Mouse (Mus musculus) T-helper 1 cell (primary cell): ENCODE results near the gene Hist1h4h.

Experiments
- in situ Hi-C: fragments of 300-600 bp; cut with MboI, MseI; formaldehyde crosslinking; loops from one replicate; pipeline ENCODE4 v1.15.1; 2025; ENCODE audit warnings: high pct_unique_total_duplicates

Hist1h4h gene

GRCm38 (mm10) chr13:23510127-23510526 is 20.7 kb upstream of the Hist1h4h start:
- in situ Hi-C loops: no loop called here

- in situ Hi-C loops: no loop called here
Measured at GRCm38 (mm10) chr13:23513517-23513916, 17.3 kb upstream of the Hist1h4h start.

DNA sequence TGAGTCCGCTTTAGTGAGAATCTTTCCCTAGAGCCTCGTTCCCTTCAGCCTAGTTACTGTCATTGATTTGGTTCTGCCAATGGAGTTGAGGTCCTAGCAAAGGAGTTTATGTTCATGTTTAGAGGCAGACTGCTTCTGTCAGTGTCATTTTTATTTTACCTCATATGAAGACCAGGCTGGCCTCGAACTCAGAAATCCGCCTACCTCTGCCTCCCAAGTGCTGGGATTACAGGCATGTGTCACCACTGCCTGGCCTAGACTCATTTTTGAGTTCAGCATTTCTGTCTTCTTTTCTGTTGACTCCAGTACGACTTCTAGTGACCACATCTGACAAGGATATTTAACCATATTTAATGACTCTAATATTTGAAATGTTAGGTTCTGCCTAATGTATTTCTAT is 15.6 kb upstream of the Hist1h4h start:
- in situ Hi-C loops: no loop called here

DNA sequence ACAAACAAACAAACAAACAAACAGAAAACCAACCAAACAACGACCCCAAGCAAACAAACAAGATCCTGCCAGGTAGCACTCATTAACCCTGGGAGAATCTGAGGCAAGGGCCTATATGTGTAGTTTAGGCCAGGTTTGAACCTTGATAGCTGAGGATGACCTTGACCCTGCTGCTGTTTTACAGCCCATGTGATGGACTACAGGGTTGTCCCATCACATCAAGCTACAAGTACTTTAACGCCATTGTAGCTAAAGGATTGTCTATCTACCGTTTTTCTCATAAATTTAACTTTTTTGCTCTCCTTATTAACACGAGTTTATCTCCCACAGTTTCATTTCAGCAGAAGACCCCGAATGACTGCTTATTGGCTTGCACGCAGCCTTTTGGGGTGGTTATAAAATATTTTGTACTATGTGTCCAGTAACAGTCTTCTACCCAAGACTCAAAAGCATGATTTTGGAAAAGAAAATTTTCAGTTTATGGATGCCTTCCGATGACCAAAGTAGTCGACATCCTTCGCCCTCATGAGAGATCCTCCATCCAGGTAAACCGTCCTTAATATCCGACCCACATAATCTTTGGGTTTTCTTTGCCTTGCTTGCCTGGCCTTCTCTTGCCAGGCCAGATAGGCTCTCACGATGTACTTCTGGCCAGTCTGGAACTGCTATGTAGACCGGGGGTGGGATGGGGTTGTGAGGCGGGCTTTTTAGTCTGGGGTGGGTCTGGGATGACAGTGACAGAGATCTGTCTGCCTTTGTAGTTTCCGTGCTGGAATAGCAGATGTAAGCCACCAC is 14.8 kb upstream of the Hist1h4h start:
- in situ Hi-C loops: no loop called here

DNA sequence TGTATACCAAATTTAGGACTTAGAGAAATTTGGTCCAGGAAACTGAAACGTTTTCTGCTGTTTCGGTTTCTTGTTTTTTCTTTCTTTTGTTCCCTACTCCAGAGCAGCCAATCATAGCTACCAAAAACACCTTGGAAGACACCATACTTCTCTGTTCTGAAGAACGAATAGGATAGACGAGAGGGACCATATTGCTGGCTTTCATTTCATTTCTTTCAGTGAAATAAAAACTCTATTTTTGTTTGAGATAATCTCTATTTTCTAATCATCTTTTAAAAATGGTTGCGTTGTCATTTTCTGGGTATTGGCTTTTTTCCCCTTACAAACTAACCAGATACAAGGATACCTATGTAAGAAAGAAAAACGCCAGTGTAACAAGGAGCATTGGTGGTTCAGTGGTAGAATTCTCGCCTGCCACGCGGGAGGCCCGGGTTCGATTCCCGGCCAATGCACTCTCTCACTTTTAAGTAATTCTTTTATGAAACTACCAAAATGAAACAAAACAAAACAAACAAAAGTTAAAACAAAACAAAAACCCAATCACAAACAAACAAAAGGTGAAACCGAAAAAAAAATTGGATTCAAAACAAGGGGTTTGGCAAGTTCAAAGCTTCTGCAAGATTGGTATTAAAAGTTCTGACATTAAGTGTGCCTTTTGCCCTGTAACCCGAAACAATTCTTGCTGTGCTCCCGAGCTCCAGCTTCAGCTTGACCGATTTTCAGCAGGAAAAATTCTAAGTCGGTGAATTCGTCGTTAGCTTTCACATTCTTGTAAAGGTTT is 13.8 kb upstream of the Hist1h4h start:
- in situ Hi-C loops: no loop called here

DNA sequence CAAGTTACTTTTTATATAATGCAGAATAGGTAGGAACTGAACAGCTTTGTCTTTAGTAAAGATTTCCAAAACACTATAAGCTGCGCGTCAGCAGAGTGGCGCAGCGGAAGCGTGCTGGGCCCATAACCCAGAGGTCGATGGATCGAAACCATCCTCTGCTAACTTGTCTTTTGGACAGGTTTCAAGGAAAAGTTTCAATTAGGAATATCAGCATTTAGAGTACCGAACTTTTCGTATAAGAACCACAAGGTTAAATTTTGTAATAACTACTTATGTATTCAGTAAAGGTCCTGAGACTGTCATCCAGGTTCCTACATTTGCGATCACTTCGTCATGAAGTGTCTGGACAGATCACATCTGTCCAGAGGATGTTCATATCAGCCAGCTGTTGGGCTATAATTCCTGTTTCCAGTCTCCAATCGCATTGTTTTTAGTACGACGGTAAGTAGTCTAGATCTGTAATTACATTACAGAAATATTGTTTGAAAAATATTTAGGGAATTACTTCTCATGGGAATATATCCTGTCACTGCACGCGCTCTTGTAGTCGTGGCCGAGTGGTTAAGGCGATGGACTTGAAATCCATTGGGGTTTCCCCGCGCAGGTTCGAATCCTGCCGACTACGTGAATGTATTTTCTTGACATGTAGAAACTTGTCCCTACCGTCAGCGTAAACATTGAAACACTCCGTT is 13.1 kb upstream of the Hist1h4h start:
- in situ Hi-C loops: no loop called here

- in situ Hi-C loops: no loop called here
Measured at GRCm38 (mm10) chr13:23518295-23518603, 12.6 kb upstream of the Hist1h4h start.

GRCm38 (mm10) chr13:23518885-23519284 is 12.0 kb upstream of the Hist1h4h start:
- in situ Hi-C loops: no loop called here

- in situ Hi-C loops: no loop called here
Measured at GRCm38 (mm10) chr13:23519416-23519815, 11.4 kb upstream of the Hist1h4h start.

DNA sequence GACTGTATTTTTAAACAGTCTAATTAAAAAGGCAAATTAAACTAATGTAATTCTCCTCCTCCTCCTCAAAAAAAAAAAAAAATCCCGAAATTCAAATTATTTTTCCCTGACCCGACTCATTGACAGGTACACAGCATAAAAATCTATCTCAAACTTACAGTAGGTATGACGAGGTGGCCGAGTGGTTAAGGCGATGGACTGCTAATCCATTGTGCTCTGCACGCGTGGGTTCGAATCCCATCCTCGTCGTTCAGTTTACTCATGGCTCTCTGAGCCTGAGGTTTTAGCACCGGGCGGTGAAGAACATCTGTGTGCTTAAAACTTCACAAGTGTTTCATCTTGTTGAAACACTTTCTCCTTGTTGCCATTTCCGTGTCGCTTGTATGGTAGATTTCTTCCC is 9.1 kb upstream of the Hist1h4h start:
- in situ Hi-C loops: loop anchor here (5.0 kb wide), 2 partner anchors 74 to 214 kb away; no protein-coding TSS in a partner anchor

DNA sequence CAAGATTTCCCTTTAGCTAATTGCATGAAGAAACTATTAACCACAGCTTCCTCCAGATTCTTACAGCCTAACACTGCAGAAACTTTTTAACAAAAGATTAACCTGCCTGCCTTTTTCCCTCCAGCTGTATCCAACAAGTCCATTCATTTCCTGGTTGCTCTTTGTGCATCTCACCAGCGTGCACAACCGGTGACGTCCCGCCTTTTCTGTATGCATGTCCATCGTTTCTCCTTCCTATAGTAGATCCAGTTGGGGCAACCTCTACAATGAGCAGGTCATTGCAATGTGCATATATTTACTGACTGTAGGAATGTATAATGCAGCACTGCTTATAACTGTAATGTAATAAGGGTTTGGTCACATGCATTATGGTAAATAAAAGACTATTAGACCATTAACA is 6.9 kb upstream of the Hist1h4h start:
- in situ Hi-C loops: loop anchor here (5.0 kb wide), 2 partner anchors 77 to 217 kb away; no protein-coding TSS in a partner anchor

- in situ Hi-C loops: loop anchor here (5.0 kb wide), 2 partner anchors 77 to 217 kb away; no protein-coding TSS in a partner anchor
Measured at GRCm38 (mm10) chr13:23524654-23525053, 6.2 kb upstream of the Hist1h4h start.

DNA sequence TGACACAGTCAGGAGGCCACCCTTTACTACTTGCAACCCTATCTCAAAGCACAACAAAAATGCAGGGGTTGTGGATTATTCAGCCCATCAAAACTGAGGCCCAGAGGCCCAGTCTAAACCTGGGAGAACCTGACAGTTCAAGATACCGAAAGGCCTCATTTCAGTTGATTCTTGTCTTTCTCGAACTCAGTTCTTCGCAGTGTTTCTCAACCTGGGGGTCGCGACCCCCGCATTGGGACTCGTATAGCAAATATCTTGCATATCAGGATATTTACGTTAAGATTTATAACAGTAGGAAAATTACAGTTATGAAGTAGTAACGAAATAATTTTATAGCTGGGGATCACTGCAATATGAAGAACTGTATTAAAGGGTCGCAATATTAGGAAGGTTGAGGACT is 4.9 kb upstream of the Hist1h4h start:
- in situ Hi-C loops: no loop called here

DNA sequence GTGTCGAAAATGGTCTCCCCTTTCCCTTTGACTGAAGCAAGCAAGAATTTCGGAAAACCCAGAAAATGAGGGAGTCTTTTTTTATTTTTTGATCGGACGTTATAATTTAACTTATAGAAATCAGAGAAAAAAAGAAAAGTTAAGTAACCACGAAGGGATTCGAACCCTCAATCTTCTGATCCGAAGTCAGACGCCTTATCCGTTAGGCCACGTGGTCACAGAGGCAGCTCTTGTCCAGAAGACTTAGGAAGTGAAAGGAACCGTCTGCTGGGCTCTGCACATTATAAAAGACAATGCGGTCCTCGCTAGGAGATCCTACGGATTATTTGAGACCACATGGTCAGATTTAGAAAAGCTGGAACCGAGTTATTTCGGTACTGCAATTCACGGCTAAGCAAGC is 4.5 kb upstream of the Hist1h4h start:
- in situ Hi-C loops: no loop called here

GRCm38 (mm10) chr13:23529005-23529404 is 1.8 kb upstream of the Hist1h4h start:
- in situ Hi-C loops: no loop called here

GRCm38 (mm10) chr13:23529480-23530165 is 1.2 kb upstream of the Hist1h4h start:
- in situ Hi-C loops: loop anchor here (5.0 kb wide), 1 partner anchor 1492 kb away; the partner anchor contains the start of genes Hist1h2ah and Hist1h2bk

DNA sequence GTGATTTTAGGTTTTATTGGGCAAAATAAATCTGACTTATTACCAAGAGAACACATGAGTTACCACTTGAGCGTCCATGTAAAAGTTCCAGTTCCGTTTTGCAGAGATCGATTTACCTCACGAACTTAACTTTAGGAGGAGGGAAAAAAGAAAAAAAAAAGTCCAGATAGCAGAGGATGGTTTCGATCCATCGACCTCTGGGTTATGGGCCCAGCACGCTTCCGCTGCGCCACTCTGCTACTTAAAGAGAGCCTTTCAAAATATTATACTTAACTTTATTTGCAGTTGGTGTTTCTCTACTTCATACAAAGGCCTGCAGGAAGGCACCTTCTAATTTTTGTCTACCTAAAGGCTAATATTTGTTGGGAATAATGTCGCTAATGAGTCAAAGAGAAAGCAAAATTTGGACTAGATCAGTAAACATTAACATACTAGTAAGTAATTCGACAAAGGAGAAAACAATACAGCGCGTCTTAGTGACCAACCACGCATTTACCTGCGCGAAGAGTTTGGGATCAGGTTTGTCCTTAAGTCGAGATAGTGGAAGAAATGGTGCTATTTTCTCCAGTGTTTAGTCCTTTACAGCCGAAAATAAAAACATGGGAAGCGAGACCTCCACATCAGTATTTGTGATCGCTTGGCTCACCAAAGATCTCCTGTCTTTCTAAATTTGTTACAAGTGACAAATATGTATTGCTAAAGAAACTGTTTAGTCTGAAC is 509 bp upstream of the Hist1h4h start:
- in situ Hi-C loops: loop anchor here (5.0 kb wide), 1 partner anchor 1493 kb away; the partner anchor contains the start of genes Hist1h2ah and Hist1h2bk

DNA sequence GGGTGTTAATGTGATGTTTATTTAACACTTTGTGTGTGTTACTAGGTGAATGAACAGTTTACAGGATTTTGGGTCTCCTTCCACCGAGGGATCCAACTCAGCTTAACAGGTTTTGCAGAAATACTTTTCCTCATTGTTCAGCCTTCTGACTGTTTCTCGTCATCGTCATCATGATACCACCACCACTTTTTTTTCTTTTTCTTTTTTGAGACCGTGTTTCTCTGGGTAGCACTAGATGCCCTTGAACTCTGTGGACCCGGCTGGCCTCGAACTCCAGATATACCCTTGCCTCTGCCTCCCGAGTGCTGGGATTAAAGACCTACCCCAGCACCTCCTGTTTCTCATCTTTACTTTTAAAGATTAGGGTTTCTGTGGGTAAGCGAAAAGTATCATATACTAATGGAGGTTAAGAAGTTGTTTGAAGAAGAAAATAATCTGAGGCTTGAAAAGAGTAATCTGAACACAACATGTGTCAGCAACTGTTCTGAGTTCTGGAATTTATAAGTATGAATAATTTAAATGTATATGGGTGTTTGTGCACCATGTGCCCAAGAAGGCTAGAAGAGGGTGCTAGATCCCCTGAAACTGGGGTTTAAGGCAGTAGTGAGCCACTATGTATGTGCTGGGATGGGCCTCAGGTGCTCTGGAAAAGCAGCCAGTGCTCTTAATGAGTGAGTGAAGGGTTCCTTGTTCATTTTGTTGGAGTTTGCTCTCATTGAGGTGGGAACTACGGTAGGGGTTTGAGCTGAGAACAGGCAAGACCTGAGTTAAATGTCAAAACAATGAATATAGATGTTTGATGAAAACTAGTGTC is 1.6 kb downstream of the Hist1h4h start:
- in situ Hi-C loops: loop anchor here (5.0 kb wide), 1 partner anchor 1495 kb away; the partner anchor contains the start of genes Hist1h2ah and Hist1h2bk

GRCm38 (mm10) chr13:23533560-23534367 is 2.9 kb downstream of the Hist1h4h start, which contains the start of gene Hist1h2af:
Gene Hist1h2af, plus strand, starts transcription at chr13:23533906.
- in situ Hi-C loops: loop anchor here (5.0 kb wide), 1 partner anchor 1496 kb away; the partner anchor contains the start of genes Hist1h2ah and Hist1h2bk
